ENCODE assay signal across 8 mouse cellular contexts in genomic region chr12:16533331-16533828, GRCm38 (mm10).
DNase-seq lines count a peak whose midpoint lies in the region; ATAC-seq and TF ChIP-seq lines count a peak whose summit lies in the region.

No protein-coding gene starts in this region.

- no peak overlapping the region for H3K9ac ChIP-seq in liver, embryonic 12.5 days
- no peak overlapping the region for H3K9ac ChIP-seq in embryonic facial prominence, embryonic 12.5 days
- no peak overlapping the region for H3K9ac ChIP-seq in kidney, embryonic 15.5 days
- peak overlapping the region; percentile 5; the same call in 1 of the 2 replicates for H3K9ac ChIP-seq in limb, embryonic 14.5 days (ENCODE audit: low read depth, low read length, severe bottlenecking)
- H3K9ac ChIP-seq in stomach, embryonic 14.5 days (replicated peaks; ENCODE audit: low read depth, low read length) = no peak overlapping the region

- H3K4me3 ChIP-seq in liver, embryonic 12.5 days = no peak overlapping the region
- no peak overlapping the region for H3K4me3 ChIP-seq in embryonic facial prominence, embryonic 12.5 days
- H3K4me3 ChIP-seq in kidney, embryonic 15.5 days (replicated peaks) = no peak overlapping the region
- no peak overlapping the region for H3K4me3 ChIP-seq in limb, embryonic 14.5 days (replicated peaks; ENCODE audit: low read length)
- no peak overlapping the region for H3K4me3 ChIP-seq in stomach, embryonic 14.5 days (ENCODE audit: low read depth, low read length)

- no peaks in the 10 kb centered on the region for H3K4me1 ChIP-seq in liver, embryonic 12.5 days
- peaks cover 7% of the 10 kb centered on the region for H3K4me1 ChIP-seq in embryonic facial prominence, embryonic 12.5 days
- peaks cover 8% of the 10 kb centered on the region for H3K4me1 ChIP-seq in kidney, embryonic 15.5 days
- H3K4me1 ChIP-seq in limb, embryonic 14.5 days (ENCODE audit: control insufficient read depth, insufficient read depth, low read length) = peaks cover 8% of the 10 kb centered on the region
- H3K4me1 ChIP-seq in stomach, embryonic 14.5 days (ENCODE audit: control insufficient read depth, insufficient read depth, low read length) = no peaks in the 10 kb centered on the region

- no peaks in the 10 kb centered on the region for H3K9me3 ChIP-seq in liver, embryonic 12.5 days (replicated peaks)
- no peaks in the 10 kb centered on the region for H3K9me3 ChIP-seq in embryonic facial prominence, embryonic 12.5 days
- no peaks in the 10 kb centered on the region for H3K9me3 ChIP-seq in kidney, embryonic 15.5 days (replicated peaks)
- H3K9me3 ChIP-seq in limb, embryonic 14.5 days (ENCODE audit: control insufficient read depth, low read length) = no peaks in the 10 kb centered on the region
- H3K9me3 ChIP-seq in stomach, embryonic 14.5 days (ENCODE audit: control insufficient read depth, low read depth, low read length) = no peaks in the 10 kb centered on the region

- peak; percentile 71 for DNase-seq in liver
- peak; percentile 69 to 74 for DNase-seq in heart, adult 9 months (ENCODE audit: low spot score in 2 of 2)
- DNase-seq in limb, embryonic 14.5 days (ENCODE audit: low spot score) = peak; percentile 91
- DNase-seq in neural tube, embryonic 10.5 days (ENCODE audit: extremely low spot score, low spot score) = peak; percentile 84

- TF ChIP-seq POLR2A in limb, embryonic 14.5 days (IDR thresholded peaks at IDR 0.05; ENCODE audit: borderline replicate concordance, extremely low read depth, insufficient read depth, insufficient read length) = no peak

- peaks cover 16% of the 10 kb centered on the region for H3K36me3 ChIP-seq in liver, embryonic 12.5 days
- H3K36me3 ChIP-seq in embryonic facial prominence, embryonic 12.5 days = peaks cover 10% of the 10 kb centered on the region; the same call in 1 of the 2 replicates
- peaks cover 8% of the 10 kb centered on the region; the same call in 1 of the 2 replicates for H3K36me3 ChIP-seq in kidney, embryonic 15.5 days
- H3K36me3 ChIP-seq in limb, embryonic 14.5 days (ENCODE audit: control insufficient read depth, insufficient read depth, low read length) = peaks cover 18% of the 10 kb centered on the region
- H3K36me3 ChIP-seq in stomach, embryonic 14.5 days (ENCODE audit: control insufficient read depth, insufficient read depth, low read length) = no peaks in the 10 kb centered on the region

- no peak overlapping the region for H3K27ac ChIP-seq in liver, embryonic 12.5 days
- H3K27ac ChIP-seq in embryonic facial prominence, embryonic 12.5 days = no peak overlapping the region
- H3K27ac ChIP-seq in kidney, embryonic 15.5 days = no peak overlapping the region
- no peak overlapping the region for H3K27ac ChIP-seq in limb, embryonic 14.5 days (replicated peaks; ENCODE audit: low read depth, low read length)
- H3K27ac ChIP-seq in stomach, embryonic 14.5 days (ENCODE audit: low read length) = no peak overlapping the region

- H3K4me2 ChIP-seq in liver, embryonic 12.5 days = no peak overlapping the region
- H3K4me2 ChIP-seq in embryonic facial prominence, embryonic 12.5 days (replicated peaks) = no peak overlapping the region
- no peak overlapping the region for H3K4me2 ChIP-seq in kidney, embryonic 15.5 days
- no peak overlapping the region for H3K4me2 ChIP-seq in limb, embryonic 14.5 days (replicated peaks; ENCODE audit: low read depth, low read length, severe bottlenecking)
- no peak overlapping the region for H3K4me2 ChIP-seq in stomach, embryonic 14.5 days (replicated peaks; ENCODE audit: low read depth, low read length)

- ATAC-seq in liver, embryonic 12.5 days = no peak
- ATAC-seq in embryonic facial prominence, embryonic 12.5 days (ENCODE audit: insufficient number of reproducible peaks, insufficient read depth, low FRiP score, low TSS enrichment) = peak; percentile 42; the same call in 1 of the 2 replicates
- ATAC-seq in kidney, embryonic 15.5 days (replicated peaks; ENCODE audit: low FRiP score) = peak; percentile 52; the same call in 1 of the 2 replicates
- peak; percentile 68; the same call in 1 of the 2 replicates for ATAC-seq in limb, embryonic 14.5 days (ENCODE audit: low FRiP score, low read depth)
- ATAC-seq in stomach, embryonic 14.5 days (ENCODE audit: insufficient number of reproducible peaks, insufficient read depth, low FRiP score, low read depth) = 0 out of 2 replicates have a peak, but pooled peaks have one; percentile 53

- 32% methylated on average over 4 of the region's 4 CpGs for WGBS in liver, embryonic 12.5 days (ENCODE audit: insufficient replicate concordance)
- 20% methylated on average over 4 of the region's 4 CpGs for WGBS in embryonic facial prominence, embryonic 12.5 days
- WGBS in kidney, embryonic 15.5 days = 25% methylated on average over 4 of the region's 4 CpGs
- WGBS in limb, embryonic 14.5 days = 24% methylated on average over 4 of the region's 4 CpGs
- WGBS in stomach, embryonic 14.5 days = 24% methylated on average over 4 of the region's 4 CpGs

- H3K27me3 ChIP-seq in liver, embryonic 12.5 days (replicated peaks) = no peaks in the 10 kb centered on the region
- H3K27me3 ChIP-seq in embryonic facial prominence, embryonic 12.5 days = no peaks in the 10 kb centered on the region
- H3K27me3 ChIP-seq in kidney, embryonic 15.5 days = no peaks in the 10 kb centered on the region
- H3K27me3 ChIP-seq in limb, embryonic 14.5 days (ENCODE audit: control insufficient read depth, insufficient read depth, low read length) = no peaks in the 10 kb centered on the region
- H3K27me3 ChIP-seq in stomach, embryonic 14.5 days (ENCODE audit: control insufficient read depth, insufficient read depth, low read length) = no peaks in the 10 kb centered on the region
